In genomic region chr5:148756246-148756930, GRCm38 (mm10) we compare ENCODE assay signal across 10 mouse cellular contexts.
DNase-seq lines count a peak whose midpoint lies in the region; TF ChIP-seq lines count a peak whose summit lies in the region.
"Had no signal": no experiment of that assay in that cellular context is flagged by ENCODE, and none has a peak within 500 bp of the region (broad histone marks: within the 10 kb centered on the region; RNA-seq: fewer than 3 reads in every experiment).

No protein-coding gene starts in this region.

- no peak for DNase-seq in gastrocnemius, adult 2 months
- DNase-seq in gastrocnemius, postnatal 14 days, result no peak
- DNase-seq in 416B (ENCODE audit: low read depth), result peak; percentile 40
- DNase-seq in brain, embryonic 14.5 days (ENCODE audit: low read depth), result no peak
- DNase-seq in kidney, postnatal 4 days, result peak; percentile 73 to 78
- DNase-seq in adrenal gland, postnatal 25 days, result no peak
- no peak for DNase-seq in ovary, postnatal 14 days (ENCODE audit: low spot score)
- no peak for DNase-seq in cerebellum, adult 8-10 months

- intact Hi-C loops in gastrocnemius, adult 2 months (cut with DNase I), result no loop called here
- intact Hi-C loops in gastrocnemius, postnatal 14 days (cut with DNase I; ENCODE audit: low total_unique reads), result no loop called here

- TF ChIP-seq CTCF in gastrocnemius, adult 2 months (IDR thresholded peaks at IDR 0.05), result peak; percentile 48
- TF ChIP-seq CTCF in brain, embryonic 14.5 days (IDR thresholded peaks at IDR 0.05; ENCODE audit: borderline replicate concordance, extremely low read depth, insufficient read depth, insufficient read length), result peak; percentile 50; the same call in 1 of the 2 replicates

- H3K4me3 ChIP-seq in gastrocnemius, adult 2 months, result no peak overlapping the region
- H3K4me3 ChIP-seq: heart, embryonic 13.5 days; midbrain, embryonic 15.5 days had no signal

- TF ChIP-seq POLR2A in brain, embryonic 14.5 days (IDR thresholded peaks at IDR 0.05; ENCODE audit: borderline replicate concordance, extremely low read depth, insufficient read depth, insufficient read length, poor library complexity, severe bottlenecking), result no peak

- no peak overlapping the region for H3K27ac ChIP-seq in gastrocnemius, adult 2 months
- H3K27ac ChIP-seq: heart, embryonic 13.5 days; midbrain, embryonic 15.5 days had no signal

Comparison
In these comparisons a context has a peak if more than half of its experiments do, and no peak if none do; other contexts are left out.
1. DNase-seq: peak in 416B (single experiment) and kidney, postnatal 4 days (2 of 2); none in gastrocnemius, adult 2 months (single experiment), gastrocnemius, postnatal 14 days (single experiment), brain, embryonic 14.5 days (single experiment), adrenal gland, postnatal 25 days (single experiment), ovary, postnatal 14 days (single experiment) and cerebellum, adult 8-10 months (single experiment).